Mouse (Mus musculus): Measurements from ENCODE around the gene Macf1. TPM values are rescaled to one million over a fixed set of nuclear protein-coding genes. Genes with fewer than 3 reads are reported as not detected.
"Not testable (repeated sequence)": the region's sequence is repeated elsewhere in the genome, so short reads cannot be mapped to it uniquely, and the experiment has no call there.

Macf1 gene
- total and polyA plus RNA-seq, 2 experiments from 2014 or later = 57.3 to 243 TPM

DNA sequence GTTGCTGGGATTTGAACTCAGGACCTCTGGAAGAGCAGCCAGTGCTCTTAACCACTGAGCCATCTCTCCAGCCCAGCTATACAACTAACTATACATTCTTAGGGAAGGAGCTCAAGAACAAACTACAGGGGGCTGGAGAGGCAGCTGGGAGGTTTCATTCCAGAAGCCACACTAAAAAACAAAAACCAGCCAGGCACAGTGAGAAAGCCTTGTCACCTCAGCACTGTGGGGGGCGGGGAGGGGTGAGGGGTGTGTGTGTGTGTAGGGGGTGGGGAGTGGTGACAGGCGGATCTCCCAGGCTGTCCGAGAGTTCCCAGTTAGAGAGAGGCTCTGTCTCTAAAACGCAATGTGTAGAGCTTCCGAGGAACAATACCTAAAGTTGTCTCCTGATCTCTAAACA lies 352.8 kb downstream of the Macf1 start:
- Histone ChIP-seq H3K9me3 (ENCODE audit: low read length) (no peaks in the 10 kb centered on the region), H3K4me3 (ENCODE audit: low read length) (no peak overlapping the region), H3K36me3 (ENCODE audit: insufficient read depth, low read length) (no peaks in the 10 kb centered on the region), H3K4me1 (ENCODE audit: insufficient read depth, low read length) (no peaks in the 10 kb centered on the region), H3K27me3 (ENCODE audit: insufficient read depth, low read length) (no peaks in the 10 kb centered on the region), H3K9ac (replicated peaks; ENCODE audit: low read length) (no peak overlapping the region), H3K27ac (no peak overlapping the region), H3K4me2 (ENCODE audit: low read depth, low read length) (no peak overlapping the region)
- WGBS = 68% methylated on average over 5 of the region's 5 CpGs
- ATAC-seq = no peak
- no peak for TF ChIP-seq CTCF (IDR thresholded peaks at IDR 0.05; ENCODE audit: low read depth)
- DNase-seq (ENCODE audit: low spot score) = no peak

DNA sequence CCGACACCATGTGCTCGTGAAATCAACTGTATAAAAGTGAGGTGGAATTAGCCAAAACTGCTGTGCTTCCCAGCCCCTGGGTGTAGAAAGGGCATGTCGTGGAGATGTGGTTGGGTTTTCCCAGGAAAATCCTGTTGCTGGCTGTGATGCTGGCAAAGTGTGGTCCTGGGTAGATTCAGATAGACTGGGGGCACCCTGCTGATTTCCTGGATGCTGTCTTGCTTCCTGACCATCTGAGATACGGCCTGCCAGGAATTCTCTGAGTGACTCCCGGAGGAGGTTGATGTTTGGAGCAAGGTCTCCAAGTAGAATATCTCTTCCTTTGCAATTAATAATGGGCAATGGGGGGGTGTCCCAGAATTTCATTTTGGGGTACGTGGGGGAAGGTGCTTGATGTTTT lies 355.2 kb downstream of the Macf1 start:
- Histone ChIP-seq H3K4me1 (ENCODE audit: insufficient read depth, low read length) (no peaks in the 10 kb centered on the region), H3K4me3 (ENCODE audit: low read length) (no peak overlapping the region), H3K4me2 (ENCODE audit: low read depth, low read length) (no peak overlapping the region), H3K27ac (no peak overlapping the region), H3K27me3 (ENCODE audit: insufficient read depth, low read length) (no peaks in the 10 kb centered on the region), H3K36me3 (ENCODE audit: insufficient read depth, low read length) (no peaks in the 10 kb centered on the region), H3K9me3 (ENCODE audit: low read length) (no peaks in the 10 kb centered on the region), H3K9ac (replicated peaks; ENCODE audit: low read length) (no peak overlapping the region)
- WGBS = 62% methylated on average over 6 of the region's 6 CpGs
- TF ChIP-seq CTCF (IDR thresholded peaks at IDR 0.05; ENCODE audit: low read depth) = no peak
- no peak for ATAC-seq
- DNase-seq (ENCODE audit: low spot score) = no peak

DNA sequence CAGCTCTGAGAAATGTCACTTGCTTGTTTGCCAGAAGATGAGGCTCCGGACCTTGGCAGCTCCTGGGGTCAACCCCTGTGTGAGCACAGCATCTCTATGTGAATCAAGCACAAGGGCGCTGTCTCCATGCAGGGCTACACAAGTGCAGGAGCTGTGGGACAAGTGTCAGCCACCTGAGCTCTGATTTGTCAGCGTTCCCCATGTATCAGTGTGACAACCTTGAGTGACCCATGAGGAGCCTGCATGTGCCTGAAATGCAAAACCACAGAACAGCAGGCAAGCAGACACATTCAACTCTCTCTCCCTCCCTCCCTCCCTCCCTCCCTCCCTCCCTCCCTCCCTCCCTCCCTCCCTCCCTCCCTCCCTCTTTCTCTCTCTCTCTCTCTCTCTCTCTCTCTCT lies 356.5 kb downstream of the Macf1 start:
- DNase-seq (ENCODE audit: low spot score) = no peak

DNA sequence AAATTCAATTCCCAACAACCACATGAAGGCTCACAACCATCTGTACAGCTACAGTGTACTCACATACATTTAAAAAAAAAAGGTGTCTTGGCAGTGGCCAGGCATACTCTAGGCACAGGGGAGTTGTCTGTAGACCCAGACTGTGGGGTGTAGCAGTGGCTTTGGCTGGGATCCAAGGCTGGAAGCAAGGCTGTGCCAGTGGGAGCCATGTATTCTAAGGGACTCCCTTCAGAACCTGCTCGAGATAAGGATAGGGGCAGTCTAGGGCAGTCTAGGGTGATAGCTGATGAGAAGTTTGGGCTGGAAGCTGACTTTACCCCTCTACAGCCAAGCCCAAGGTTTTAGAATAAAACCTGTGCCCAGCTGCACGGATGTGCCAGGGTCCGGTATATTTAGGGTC lies 358.1 kb downstream of the Macf1 start:
- no peaks in the 10 kb centered on the region for H3K4me1 ChIP-seq (ENCODE audit: insufficient read depth, low read length)
- ATAC-seq = no peak
- H3K27ac ChIP-seq = no peak overlapping the region
- no peak overlapping the region for H3K4me2 ChIP-seq (ENCODE audit: low read depth, low read length)
- WGBS = 65% methylated on average over 3 of the region's 3 CpGs
- TF ChIP-seq CTCF (IDR thresholded peaks at IDR 0.05; ENCODE audit: low read depth) = no peak
- DNase-seq (ENCODE audit: low spot score) = no peak
- no peaks in the 10 kb centered on the region for H3K36me3 ChIP-seq (ENCODE audit: insufficient read depth, low read length)
- H3K4me3 ChIP-seq (ENCODE audit: low read length) = no peak overlapping the region
- H3K9ac ChIP-seq (replicated peaks; ENCODE audit: low read length) = no peak overlapping the region
- no peaks in the 10 kb centered on the region for H3K27me3 ChIP-seq (ENCODE audit: insufficient read depth, low read length)
- no peaks in the 10 kb centered on the region for H3K9me3 ChIP-seq (ENCODE audit: low read length)

More for the DNA sequence above, 356.5 kb downstream of the Macf1 start:
- Histone ChIP-seq H3K27me3 (ENCODE audit: insufficient read depth, low read length) (no peaks in the 10 kb centered on the region), H3K4me1 (ENCODE audit: insufficient read depth, low read length) (no peaks in the 10 kb centered on the region), H3K9ac (replicated peaks; ENCODE audit: low read length) (no peak overlapping the region), H3K9me3 (ENCODE audit: low read length) (no peaks in the 10 kb centered on the region), H3K36me3 (ENCODE audit: insufficient read depth, low read length) (no peaks in the 10 kb centered on the region), H3K4me3 (ENCODE audit: low read length) (no peak overlapping the region), H3K27ac (no peak overlapping the region), H3K4me2 (ENCODE audit: low read depth, low read length) (no peak overlapping the region)
- TF ChIP-seq CTCF (IDR thresholded peaks at IDR 0.05; ENCODE audit: low read depth) = no peak
- 43% methylated on average over 3 of the region's 3 CpGs for WGBS
- ATAC-seq = no peak

DNA sequence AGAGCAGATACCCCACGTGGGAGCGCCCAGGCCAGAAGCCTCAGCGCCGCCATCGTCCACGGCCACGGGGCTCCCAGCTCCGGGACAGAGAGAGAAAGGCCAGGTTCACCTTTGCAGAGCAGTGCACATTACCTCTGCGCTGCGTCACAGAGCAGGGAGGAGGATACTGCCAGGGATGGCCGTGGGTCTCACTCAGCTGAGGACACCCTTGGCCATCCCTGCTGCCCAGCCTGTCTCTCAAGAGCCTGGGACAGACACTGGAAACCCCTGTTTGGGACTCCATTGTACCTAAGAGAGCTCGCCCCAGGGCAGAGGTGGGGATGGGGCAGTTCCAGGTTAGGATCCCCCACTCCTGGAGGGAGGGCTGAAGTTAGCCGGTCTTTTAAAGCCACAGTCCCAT lies 360.6 kb downstream of the Macf1 start, which contains the start of gene Oxct2a:
Oxct2a (minus strand) TSS at position 101 of the 400 bp plus-strand sequence.
- peak; percentile 44 for ATAC-seq
- Histone ChIP-seq H3K36me3 (ENCODE audit: insufficient read depth, low read length) (no peaks in the 10 kb centered on the region), H3K9me3 (ENCODE audit: low read length) (no peaks in the 10 kb centered on the region), H3K4me1 (ENCODE audit: insufficient read depth, low read length) (no peaks in the 10 kb centered on the region), H3K27me3 (ENCODE audit: insufficient read depth, low read length) (no peaks in the 10 kb centered on the region), H3K27ac (no peak within 1 kb of the TSS), H3K4me2 (ENCODE audit: low read depth, low read length) (peak within 1 kb of the TSS; percentile 46), H3K9ac (replicated peaks; ENCODE audit: low read length) (no peak within 1 kb of the TSS), H3K4me3 (ENCODE audit: low read length) (peak within 1 kb of the TSS; percentile 21)
- no peak for DNase-seq (ENCODE audit: low spot score)
- 13% methylated on average over 13 of the region's 13 CpGs for WGBS
- no peak for TF ChIP-seq CTCF (IDR thresholded peaks at IDR 0.05; ENCODE audit: low read depth)

DNA sequence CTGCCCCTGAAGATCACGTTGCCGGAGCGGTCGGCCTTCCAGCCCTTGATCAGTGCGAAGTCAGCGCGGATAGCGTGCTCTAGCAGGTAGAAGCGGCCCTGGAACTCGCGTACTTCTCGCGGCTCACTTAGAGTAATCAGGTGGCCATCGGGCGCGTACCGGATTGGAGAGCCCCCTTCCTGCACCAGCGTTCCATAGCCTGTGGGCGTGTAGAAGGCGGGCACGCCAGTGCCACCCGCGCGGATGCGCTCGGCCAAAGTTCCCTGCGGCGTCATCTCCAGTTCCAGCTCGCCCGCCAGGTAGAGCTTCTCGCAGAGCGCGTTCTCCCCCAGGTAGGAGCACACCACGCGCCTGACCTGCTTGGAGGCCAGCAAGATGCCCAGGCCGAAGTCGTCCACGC lies 361.2 kb downstream of the Macf1 start:
- H3K4me1 ChIP-seq (ENCODE audit: insufficient read depth, low read length); H3K9ac ChIP-seq (replicated peaks; ENCODE audit: low read length); H3K9me3 ChIP-seq (ENCODE audit: low read length); H3K27me3 ChIP-seq (ENCODE audit: insufficient read depth, low read length); H3K36me3 ChIP-seq (ENCODE audit: insufficient read depth, low read length); H3K27ac ChIP-seq: not testable (repeated sequence)
- DNase-seq (ENCODE audit: low spot score) (peak; percentile 17), ATAC-seq (peak; percentile 83)
- H3K4me3 ChIP-seq (ENCODE audit: low read length) = peak overlapping the region; percentile 21
- peak overlapping the region; percentile 46; the same call in 1 of the 2 replicates for H3K4me2 ChIP-seq (ENCODE audit: low read depth, low read length)
- WGBS = 16% methylated on average over 23 of the region's 38 CpGs

DNA sequence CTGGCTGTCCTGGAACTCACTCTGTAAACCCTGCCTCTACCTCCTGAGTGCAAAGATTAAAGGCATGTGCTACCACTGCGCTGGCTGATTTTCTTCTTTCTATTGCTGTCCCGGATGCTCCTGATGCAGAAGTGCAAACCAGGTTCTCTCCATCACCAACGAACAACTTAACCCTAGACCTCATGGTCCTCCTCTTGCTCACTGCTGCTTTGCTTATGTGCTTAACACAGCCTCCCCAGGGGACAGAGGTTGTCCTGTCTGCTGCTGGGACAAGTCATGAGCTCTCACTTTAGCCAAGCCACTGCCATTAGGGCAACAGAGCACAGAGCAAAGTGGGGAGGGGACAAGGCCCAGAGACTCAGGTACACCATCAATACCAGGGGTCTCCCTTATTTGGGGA lies 369.7 kb downstream of the Macf1 start:
- Histone ChIP-seq H3K27me3 (ENCODE audit: insufficient read depth, low read length) (no peaks in the 10 kb centered on the region), H3K4me1 (ENCODE audit: insufficient read depth, low read length) (no peaks in the 10 kb centered on the region), H3K4me3 (ENCODE audit: low read length) (no peak overlapping the region), H3K27ac (no peak overlapping the region), H3K4me2 (ENCODE audit: low read depth, low read length) (no peak overlapping the region), H3K36me3 (ENCODE audit: insufficient read depth, low read length) (no peaks in the 10 kb centered on the region), H3K9ac (replicated peaks; ENCODE audit: low read length) (no peak overlapping the region), H3K9me3 (ENCODE audit: low read length) (no peaks in the 10 kb centered on the region)
- ATAC-seq (no peak), DNase-seq (ENCODE audit: low spot score) (no peak)
- TF ChIP-seq CTCF (IDR thresholded peaks at IDR 0.05; ENCODE audit: low read depth) = no peak
- 81% methylated on average over 3 of the region's 3 CpGs for WGBS
